Mouse (Mus musculus) CD4-positive naive resting alpha-beta T cell, adult 76 days (primary cell): Measurements from ENCODE around the gene Gm11172. TPM values are rescaled to one million over a fixed set of nuclear protein-coding genes. Genes with fewer than 3 reads are reported as not detected.

Experiments
- total RNA-seq: library from RNA; stranded (reverse); gene quantifications from one replicate; pipeline ENCODE4 v1.2.4, GENCODE M21; 2023

Gm11172 gene
- total RNA-seq = not detected

GRCm38 (mm10) chr16:10812865-10813371 is at the start of gene Gm11172:
Gm11172 (plus strand) TSS chr16:10812915.

GRCm38 (mm10) chr16:10785371-10786231 is 27.1 kb upstream of the Gm11172 start, which contains the start of gene Socs1:
Socs1 (minus strand) TSS chr16:10785536.

GRCm38 (mm10) chr16:10788271-10788670 is 24.4 kb upstream of the Gm11172 start, which contains the start of gene Tnp2:
Tnp2 (minus strand) TSS chr16:10788660.

GRCm38 (mm10) chr16:10790702-10791101 is 22.0 kb upstream of the Gm11172 start, which contains the start of gene Prm3:
Prm3 (minus strand) TSS chr16:10790914.

GRCm38 (mm10) chr16:10796034-10796433 is 16.7 kb upstream of the Gm11172 start, which contains the start of gene Prm2:
Prm2 (minus strand) TSS chr16:10796134.

GRCm38 (mm10) chr16:10805789-10806527 is 6.8 kb upstream of the Gm11172 start, which contains the start of gene Prm1:
Prm1 (minus strand) TSS chr16:10805839.

GRCm38 (mm10) chr16:10834911-10835587 is 22.3 kb downstream of the Gm11172 start, which contains the start of gene Rmi2:
Rmi2 (plus strand) TSS chr16:10835059.

Other genes with a start within 250 kb of the Gm11172 start
- 18.6 TPM for gene Socs1, start 27.4 kb upstream of the Gm11172 start, total RNA-seq
- not detected for gene Tnp2, start 24.3 kb upstream of the Gm11172 start, total RNA-seq
- not detected for gene Prm3, start 22.0 kb upstream of the Gm11172 start, total RNA-seq
- gene Prm2, start 16.8 kb upstream of the Gm11172 start, total RNA-seq = not detected
- gene Prm1, start 7.1 kb upstream of the Gm11172 start, total RNA-seq = not detected
- 3.5 TPM for gene Rmi2, start 22.1 kb downstream of the Gm11172 start, total RNA-seq
- gene Snn, start 248.0 kb downstream of the Gm11172 start, total RNA-seq = 22.2 TPM